Mouse (Mus musculus) MEL (cell line): Measurements from ENCODE around the gene Rdh16f1. TPM values are rescaled to one million over a fixed set of nuclear protein-coding genes. Genes with fewer than 3 reads are reported as not detected.
"Not testable (repeated sequence)": the region's sequence is repeated elsewhere in the genome, so short reads cannot be mapped to it uniquely, and the experiment has no call there.

Experiments
- DNase-seq: peaks from one replicate; pipeline ENCODE4 v3.0.0; 2011; ENCODE audit warnings: low read depth, low spot score
- H3K27ac ChIP-seq: 2 replicates; pipeline ENCODE4 v1.5.1; 2012; ENCODE audit warnings: low read depth, mild to moderate bottlenecking, control low read depth, low read length, moderate library complexity; ENCODE audit not compliant: control insufficient read depth
- H3K27me3 ChIP-seq, 2 experiments: fragments of 150-350 bp in 1 of 2; sonication (generic) in 1 of 2; 2 replicates each; pipeline ENCODE4 v1.6.1; 2012; ENCODE audit warnings: low read length in 2 of 2, mild to moderate bottlenecking in 2 of 2, improper control_type of control experiment in 1 of 2, moderate library complexity in 1 of 2; ENCODE audit not compliant: insufficient read depth in 2 of 2, control insufficient read depth in 1 of 2
- H3K36me3 ChIP-seq, 2 experiments: 2 replicates each; pipeline ENCODE4 v1.6.1; 2012 to 2014; ENCODE audit warnings: low read length in 2 of 2, improper control_type of control experiment in 1 of 2, inconsistent platforms in 1 of 2, mild to moderate bottlenecking in 1 of 2; ENCODE audit not compliant: insufficient read depth in 2 of 2, control insufficient read depth in 1 of 2
- H3K4me1 ChIP-seq, 2 experiments: fragments of 150-350 bp in 1 of 2; sonication (generic) in 1 of 2; 2 replicates each; pipeline ENCODE4 v1.6.1; 2012; ENCODE audit warnings: low read length in 2 of 2, improper control_type of control experiment in 1 of 2, mild to moderate bottlenecking in 1 of 2; ENCODE audit not compliant: insufficient read depth in 2 of 2, control insufficient read depth in 1 of 2
- H3K4me3 ChIP-seq, 2 experiments: fragments of 150-350 bp in 1 of 2; sonication (generic) in 1 of 2; 2 replicates each; pipeline ENCODE4 v1.5.1; 2012; ENCODE audit warnings: low read depth in 2 of 2, low read length in 2 of 2, mild to moderate bottlenecking in 2 of 2, moderate library complexity in 2 of 2, control low read depth in 1 of 2, improper control_type of control experiment in 1 of 2; ENCODE audit not compliant: control insufficient read depth in 1 of 2, insufficient read depth in 1 of 2
- H3K79me2 ChIP-seq: 2 replicates; pipeline ENCODE4 v1.6.1; 2012; ENCODE audit warnings: mild to moderate bottlenecking, low read length, moderate library complexity; ENCODE audit not compliant: control insufficient read depth, poor library complexity, insufficient read depth
- H3K9ac ChIP-seq: 2 replicates; pipeline ENCODE4 v1.6.1; 2012; ENCODE audit warnings: low read depth, mild to moderate bottlenecking, control low read depth, low read length, moderate library complexity; ENCODE audit not compliant: control insufficient read depth, poor library complexity, severe bottlenecking
- H3K9me3 ChIP-seq: fragments of 150-350 bp; sonication (generic); replicated peaks from 2 replicates; pipeline ENCODE4 v1.6.1; 2012; ENCODE audit warnings: mild to moderate bottlenecking, low read length, improper control_type of control experiment, moderate library complexity; ENCODE audit not compliant: insufficient read depth
- BHLHE40 ChIP-seq: IDR thresholded peaks from 2 replicates; pipeline ENCODE4 v1.6.1; 2012; ENCODE audit warnings: low read depth, mild to moderate bottlenecking, inconsistent platforms, low read length, improper control_type of control experiment, borderline replicate concordance
- CTCF ChIP-seq, 3 experiments: IDR thresholded peaks in 2 of 3; conservative IDR thresholded peaks in 1 of 3; 2 replicates each; pipeline ENCODE4 v1.5.1; 2011 to 2012; ENCODE audit warnings: low read length in 3 of 3, low read depth in 2 of 3, mild to moderate bottlenecking in 2 of 3, improper control_type of control experiment in 1 of 3, inconsistent platforms in 1 of 3, mixed read lengths in 1 of 3, moderate library complexity in 1 of 3; ENCODE audit not compliant: control insufficient read depth in 1 of 3, insufficient read depth in 1 of 3, poor library complexity in 1 of 3, severe bottlenecking in 1 of 3
- ELF1 ChIP-seq: IDR thresholded peaks from 2 replicates; pipeline ENCODE4 v1.6.1; 2014; ENCODE audit warnings: low read depth, mild to moderate bottlenecking, inconsistent platforms, low read length, improper control_type of control experiment, moderate library complexity
- GABPA ChIP-seq: IDR thresholded peaks from 2 replicates; pipeline ENCODE4 v1.6.1; 2012; ENCODE audit warnings: low read depth, mild to moderate bottlenecking, inconsistent platforms, low read length, improper control_type of control experiment, moderate library complexity
- GATA1 ChIP-seq: IDR thresholded peaks from 2 replicates; pipeline ENCODE4 v1.6.1; 2011; ENCODE audit warnings: low read depth, low read length, improper control_type of control experiment
- HCFC1 ChIP-seq: IDR thresholded peaks from 2 replicates; pipeline ENCODE4 v1.6.1; 2012; ENCODE audit warnings: low read depth, mild to moderate bottlenecking, inconsistent platforms, low read length, improper control_type of control experiment, moderate library complexity
- KAT2A ChIP-seq: conservative IDR thresholded peaks from 2 replicates; pipeline ENCODE4 v1.6.1; 2012; ENCODE audit warnings: low read depth, low read length, improper control_type of control experiment, inconsistent platforms
- MAFK ChIP-seq: IDR thresholded peaks from 2 replicates; pipeline ENCODE4 v1.6.1; 2011; ENCODE audit warnings: low read depth, mild to moderate bottlenecking, low read length, improper control_type of control experiment, borderline replicate concordance
- MYB ChIP-seq: IDR thresholded peaks from 2 replicates; pipeline ENCODE4 v1.6.1; 2011; ENCODE audit warnings: mild to moderate bottlenecking, low read depth, low read length, improper control_type of control experiment
- NELFE ChIP-seq: IDR thresholded peaks from 2 replicates; pipeline ENCODE4 v1.6.1; 2011; ENCODE audit warnings: low read depth, low read length, improper control_type of control experiment
- NRF1 ChIP-seq: IDR thresholded peaks from 2 replicates; pipeline ENCODE4 v1.6.1; 2014; ENCODE audit warnings: low read depth, mild to moderate bottlenecking, inconsistent platforms, low read length, improper control_type of control experiment, moderate library complexity; ENCODE audit not compliant: poor library complexity, insufficient read depth, severe bottlenecking
- POLR2AphosphoS2 ChIP-seq: IDR thresholded peaks from 2 replicates; pipeline ENCODE4 v1.6.1; 2011; ENCODE audit warnings: low read length, improper control_type of control experiment
- RAD21 ChIP-seq: IDR thresholded peaks from 2 replicates; pipeline ENCODE4 v1.6.1; 2011; ENCODE audit warnings: mild to moderate bottlenecking, low read depth, low read length, improper control_type of control experiment
- RCOR1 ChIP-seq: IDR thresholded peaks from 2 replicates; pipeline ENCODE4 v1.6.1; 2012; ENCODE audit warnings: low read depth, mild to moderate bottlenecking, inconsistent platforms, low read length, improper control_type of control experiment
- SIN3A ChIP-seq: IDR thresholded peaks from 2 replicates; pipeline ENCODE4 v1.6.1; 2012; ENCODE audit warnings: low read length, improper control_type of control experiment, inconsistent platforms
- SMC3 ChIP-seq: IDR thresholded peaks from 2 replicates; pipeline ENCODE4 v1.6.1; 2011; ENCODE audit warnings: low read depth, low read length, improper control_type of control experiment
- TCF12 ChIP-seq: IDR thresholded peaks from 2 replicates; pipeline ENCODE4 v1.6.1; 2014; ENCODE audit warnings: low read depth, mild to moderate bottlenecking, inconsistent platforms, low read length, improper control_type of control experiment, moderate library complexity
- USF2 ChIP-seq, 2 experiments: IDR thresholded peaks; 2 replicates each; pipeline ENCODE4 v1.6.1; 2011 to 2012; ENCODE audit warnings: improper control_type of control experiment in 2 of 2, low read length in 2 of 2, borderline replicate concordance in 1 of 2, inconsistent platforms in 1 of 2, low read depth in 1 of 2, mild to moderate bottlenecking in 1 of 2; ENCODE audit not compliant: insufficient read depth in 1 of 2
- ZNF384 ChIP-seq: IDR thresholded peaks from 2 replicates; pipeline ENCODE4 v1.6.1; 2012; ENCODE audit warnings: low read depth, mild to moderate bottlenecking, inconsistent platforms, low read length, improper control_type of control experiment
- polyA plus RNA-seq, 2 experiments: library from polyadenylated mRNA; stranded (reverse) in 1 of 2; unstranded in 1 of 2; fragments of >175 nt in 1 of 2; fragments of >200 nt in 1 of 2; gene quantifications; 2 replicates each; pipeline versions ENCODE4 v1.2.1 to v1.2.4; 2012; ENCODE audit warnings: low replicate concordance in 2 of 2, low read depth in 1 of 2; ENCODE audit not compliant: insufficient read length in 2 of 2, insufficient read depth in 1 of 2, missing spikeins in 1 of 2
- total RNA-seq: library from RNA; depleted of rRNA; stranded (reverse); fragments of 300-350 nt; gene quantifications from 2 replicates; pipeline ENCODE4 v1.2.3, GENCODE M21; 2012

Rdh16f1 gene
- total and polyA plus RNA-seq, 3 experiments = not detected

DNA sequence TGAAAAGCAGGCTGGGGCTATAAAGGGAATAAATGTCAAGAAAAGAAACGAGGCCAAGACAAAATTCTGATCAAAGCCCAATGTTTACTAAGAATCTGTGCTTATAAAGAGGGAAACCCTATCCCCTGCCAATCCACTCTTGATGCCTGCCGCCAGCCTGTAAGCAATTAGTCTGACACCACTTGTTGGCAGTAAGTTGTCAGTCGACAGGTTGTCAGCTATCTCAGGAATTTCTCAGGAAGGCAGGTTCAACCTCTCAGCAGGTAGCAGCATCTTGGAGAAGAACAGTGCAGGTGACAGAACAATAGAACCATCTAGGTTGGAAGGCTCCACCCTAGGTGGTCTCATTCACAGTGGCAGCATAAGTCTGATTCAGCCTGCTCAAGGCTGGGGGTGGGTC lies 69.5 kb downstream of the Rdh16f1 start:
- H3K9ac ChIP-seq = no peak overlapping the region
- H3K27ac ChIP-seq = no peak overlapping the region
- peaks cover 0 to 1% of the 10 kb centered on the region in 2 experiments; a peak in 2 of 4 replicates for H3K27me3 ChIP-seq
- no peaks in the 10 kb centered on the region for H3K36me3 ChIP-seq
- no peaks in the 10 kb centered on the region for H3K9me3 ChIP-seq
- H3K79me2 ChIP-seq = no peaks in the 10 kb centered on the region
- TF ChIP-seq BHLHE40 (no peak), MYB (no peak), SMC3 (no peak), NRF1 (no peak), MAFK (no peak), RCOR1 (no peak), RAD21 (no peak), GATA1 (no peak), SIN3A (no peak), ZNF384 (no peak), POLR2AphosphoS2 (no peak), KAT2A (no peak), ELF1 (no peak), HCFC1 (no peak), USF2 (IDR thresholded peaks at IDR 0.05; ENCODE audit: borderline replicate concordance in 1 of 2, insufficient read depth in 1 of 2, low read depth in 1 of 2, low read length in 2 of 2) (no peak), CTCF (IDR thresholded peaks at IDR 0.05 in 2 of 3, conservative IDR thresholded peaks at IDR 0.05 in 1 of 3; ENCODE audit: control insufficient read depth in 1 of 3, insufficient read depth in 1 of 3, low read depth in 2 of 3, low read length in 3 of 3, poor library complexity in 1 of 3, severe bottlenecking in 1 of 3) (no peak), NELFE (no peak), GABPA (no peak), TCF12 (no peak)
- TF ChIP-seq, all 39 proteins: peak for 0
- DNase-seq = no peak
- Histone ChIP-seq H3K4me1 (no peaks in the 10 kb centered on the region), H3K4me3 (no peak overlapping the region)

- H3K4me1 ChIP-seq, H3K9me3 ChIP-seq, DNase-seq, H3K4me3 ChIP-seq, H3K36me3 ChIP-seq, H3K27me3 ChIP-seq, H3K79me2 ChIP-seq, H3K27ac ChIP-seq, H3K9ac ChIP-seq: not testable (repeated sequence)
Measured at GRCm38 (mm10) chr10:127834186-127834585, 74.6 kb downstream of the Rdh16f1 start.
